Mouse (Mus musculus) ES-Bruce4 (cell line): Measurements from ENCODE around the gene 6030458C11Rik. TPM values are rescaled to one million over a fixed set of nuclear protein-coding genes. Genes with fewer than 3 reads are reported as not detected.

ENCODE experiments used
- H3K27ac ChIP-seq: 2 replicates; pipeline ENCODE4 v1.5.1; 2012; ENCODE audit warnings: low read length, inconsistent platforms; ENCODE audit not compliant: insufficient read depth
- H3K27me3 ChIP-seq: 2 replicates; pipeline ENCODE4 v1.6.1; 2012; ENCODE audit warnings: mild to moderate bottlenecking, low read length, inconsistent platforms; ENCODE audit not compliant: control insufficient read depth, poor library complexity, insufficient read depth, severe bottlenecking
- H3K36me3 ChIP-seq: 2 replicates; pipeline ENCODE4 v1.6.1; 2012; ENCODE audit warnings: inconsistent platforms, mild to moderate bottlenecking, low read length, moderate library complexity; ENCODE audit not compliant: control insufficient read depth, poor library complexity, insufficient read depth, severe bottlenecking
- H3K4me1 ChIP-seq: one replicate; pipeline ENCODE4 v1.8.1; 2011; ENCODE audit warnings: low read length; ENCODE audit not compliant: control insufficient read depth, insufficient read depth
- H3K4me3 ChIP-seq: 2 replicates; pipeline ENCODE4 v1.5.1; 2011; ENCODE audit warnings: low read depth, mild to moderate bottlenecking, low read length
- H3K9ac ChIP-seq: 2 replicates; pipeline ENCODE4 v1.6.1; 2012; ENCODE audit warnings: low read depth, mild to moderate bottlenecking, inconsistent platforms; ENCODE audit not compliant: poor library complexity, severe bottlenecking
- H3K9me3 ChIP-seq: replicated peaks from 2 replicates; pipeline ENCODE4 v1.6.1; 2012; ENCODE audit warnings: mild to moderate bottlenecking, low read length, inconsistent platforms; ENCODE audit not compliant: control insufficient read depth, poor library complexity, insufficient read depth, severe bottlenecking
- CTCF ChIP-seq: IDR thresholded peaks from one replicate; pipeline ENCODE4 v1.8.1; 2011; ENCODE audit warnings: low read depth, low read length
- EP300 ChIP-seq: IDR thresholded peaks from 2 replicates; pipeline ENCODE4 v1.6.1; 2011; ENCODE audit warnings: low read depth, low read length; ENCODE audit not compliant: insufficient read depth
- POLR2A ChIP-seq: IDR thresholded peaks from one replicate; pipeline ENCODE4 v1.8.1; 2011; ENCODE audit warnings: low read length; ENCODE audit not compliant: insufficient read depth
- polyA plus RNA-seq: library from polyadenylated mRNA; stranded (reverse); fragments of >200 nt; gene quantifications from 2 replicates; pipeline ENCODE4 v1.2.4, GENCODE M21; 2011; ENCODE audit warnings: low read depth; ENCODE audit not compliant: missing spikeins, insufficient read depth, insufficient read length

The 6030458C11Rik gene
- polyA plus RNA-seq, 1 experiment: 54.8 TPM

DNA sequence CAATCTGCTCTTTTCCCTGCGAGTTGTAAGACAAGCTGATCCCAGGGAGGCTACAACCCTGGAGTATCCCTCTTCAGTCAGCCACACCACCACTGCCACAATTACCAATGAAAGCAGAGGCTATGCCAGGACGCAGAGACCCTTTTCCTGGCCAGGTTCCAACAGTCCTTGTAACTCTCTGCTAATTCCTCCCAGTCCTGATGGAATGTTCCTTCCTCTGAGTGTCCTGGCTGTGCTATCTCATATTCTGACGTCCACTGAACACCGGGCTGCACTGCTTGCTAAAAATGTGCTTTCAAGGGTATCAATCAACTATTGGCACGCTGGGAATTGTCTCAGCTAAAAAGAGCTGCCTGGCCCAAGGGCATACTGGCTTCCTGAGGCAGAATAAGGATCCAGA is 66.0 kb downstream of the 6030458C11Rik start:
- Histone ChIP-seq H3K9me3 (no peaks in the 10 kb centered on the region), H3K27me3 (no peaks in the 10 kb centered on the region), H3K4me3 (no peak overlapping the region), H3K36me3 (no peaks in the 10 kb centered on the region), H3K4me1 (no peaks in the 10 kb centered on the region), H3K9ac (no peak overlapping the region), H3K27ac (no peak overlapping the region)
- TF ChIP-seq POLR2A: no peak
- TF ChIP-seq EP300: no peak
- TF ChIP-seq CTCF: no peak

Other genes starting within 250 kb of the 6030458C11Rik start
- 7.3 and 11.6 TPM in 2 replicates for gene Pdzd2, start 84.7 kb downstream of the 6030458C11Rik start, polyA plus RNA-seq
- gene Drosha, start 166 bp upstream of the 6030458C11Rik start, polyA plus RNA-seq: 120 and 123 TPM in 2 replicates